Comparison of ENCODE assay signal across 8 mouse cellular contexts in genomic region chr4:155095238-155095900, GRCm38 (mm10). TPM values are rescaled to one million over a fixed set of nuclear protein-coding genes. Genes with fewer than 3 reads are reported as not detected.
DNase-seq lines count a peak whose midpoint lies in the region; ATAC-seq lines count a peak whose summit lies in the region.

No protein-coding gene starts in this region.

- no peaks in the 10 kb centered on the region for H3K27me3 ChIP-seq in forebrain, embryonic 10.5 days (ENCODE audit: poor library complexity, severe bottlenecking)
- no peaks in the 10 kb centered on the region for H3K27me3 ChIP-seq in heart, embryonic 14.5 days (ENCODE audit: control insufficient read depth, insufficient read depth, low read length)
- H3K27me3 ChIP-seq in liver, embryonic 11.5 days (replicated peaks; ENCODE audit: control insufficient read depth, insufficient read depth, low read length): no peaks in the 10 kb centered on the region; the same call in 1 of the 2 replicates
- no peaks in the 10 kb centered on the region for H3K27me3 ChIP-seq in splenic B cell, adult 2 months (ENCODE audit: control insufficient read depth, insufficient read depth, low read length, poor library complexity, severe bottlenecking)

- H3K4me1 ChIP-seq in forebrain, embryonic 10.5 days: peaks cover 20% of the 10 kb centered on the region
- peaks cover 2 to 3% of the 10 kb centered on the region in 2 experiments; a peak in 2 of 4 replicates for H3K4me1 ChIP-seq in heart, embryonic 14.5 days (ENCODE audit: control insufficient read depth in 2 of 2, insufficient read depth in 2 of 2, low read length in 2 of 2)
- no peaks in the 10 kb centered on the region for H3K4me1 ChIP-seq in liver, embryonic 11.5 days (replicated peaks; ENCODE audit: control insufficient read depth, insufficient read depth, low read length)

- no peak overlapping the region for H3K9ac ChIP-seq in heart, embryonic 14.5 days (ENCODE audit: low read length)
- H3K9ac ChIP-seq in liver, embryonic 11.5 days (ENCODE audit: low read depth, low read length): peak overlapping the region; percentile 9; the same call in 1 of the 2 replicates

- WGBS in forebrain, embryonic 10.5 days: 37% methylated on average over 8 of the region's 8 CpGs
- 41% methylated on average over 8 of the region's 8 CpGs for WGBS in heart, embryonic 14.5 days
- WGBS in liver, embryonic 11.5 days: 49% methylated on average over 8 of the region's 8 CpGs

- no peak overlapping the region for H3K4me3 ChIP-seq in forebrain, embryonic 10.5 days
- H3K4me3 ChIP-seq in heart, embryonic 14.5 days (ENCODE audit: control insufficient read depth in 1 of 2, insufficient read depth in 1 of 2, low read depth in 1 of 2, low read length in 2 of 2): no peak overlapping the region
- no peak overlapping the region for H3K4me3 ChIP-seq in liver, embryonic 11.5 days (ENCODE audit: low read depth, low read length)

- no peaks in the 10 kb centered on the region for H3K9me3 ChIP-seq in forebrain, embryonic 10.5 days
- no peaks in the 10 kb centered on the region for H3K9me3 ChIP-seq in heart, embryonic 14.5 days (ENCODE audit: control insufficient read depth, low read length)
- H3K9me3 ChIP-seq in liver, embryonic 11.5 days (ENCODE audit: control insufficient read depth, low read length): no peaks in the 10 kb centered on the region

- peak; percentile 86 for ATAC-seq in CD4-positive, CD25-positive, alpha-beta regulatory T cell, adult 4 months
- ATAC-seq in heart, embryonic 14.5 days (ENCODE audit: insufficient number of reproducible peaks, insufficient read depth, low FRiP score, low read depth): peak; percentile 47
- peak; percentile 63 for ATAC-seq in liver, embryonic 11.5 days (replicated peaks; ENCODE audit: low FRiP score)

- peak; percentile 54 for DNase-seq in c-Kit-negative CD71-positive TER-119-positive erythroid progenitor cells, embryonic 14.5 days (ENCODE audit: low read depth, low spot score)
- peak; percentile 90 for DNase-seq in forebrain, embryonic 10.5 days (ENCODE audit: extremely low spot score, low spot score)
- DNase-seq in kidney, postnatal 10 days: peak; percentile 93
- DNase-seq in liver, embryonic 11.5 days (ENCODE audit: low spot score): peak; percentile 77
- peak; percentile 93 for DNase-seq in naive thymus-derived CD4-positive, alpha-beta T cell, adult 2 months (ENCODE audit: low read depth)
- DNase-seq in splenic B cell, adult 2 months (ENCODE audit: low read depth, low spot score): peak; percentile 91

- H3K36me3 ChIP-seq in forebrain, embryonic 10.5 days (replicated peaks): peaks cover 15% of the 10 kb centered on the region
- 0 out of 2 replicates have a peak, but pooled peaks cover 10% of the 10 kb centered on the region for H3K36me3 ChIP-seq in heart, embryonic 14.5 days (ENCODE audit: control insufficient read depth, insufficient read depth, low read length)
- H3K36me3 ChIP-seq in liver, embryonic 11.5 days (ENCODE audit: control insufficient read depth, insufficient read depth, low read length): peaks cover 5% of the 10 kb centered on the region; the same call in 1 of the 2 replicates
- no peaks in the 10 kb centered on the region for H3K36me3 ChIP-seq in splenic B cell, adult 2 months (ENCODE audit: control insufficient read depth, insufficient read depth, low read length, poor library complexity, severe bottlenecking)

- H3K27ac ChIP-seq in forebrain, embryonic 10.5 days: peak overlapping the region; percentile 75
- H3K27ac ChIP-seq in heart, embryonic 14.5 days (replicated peaks in 1 of 2; ENCODE audit: control insufficient read depth in 1 of 2, insufficient read depth in 1 of 2, low read depth in 2 of 2, low read length in 2 of 2): peak overlapping the region in 1 of 2 experiments; percentile 33; a peak in 1 of 4 replicates
- H3K27ac ChIP-seq in liver, embryonic 11.5 days (ENCODE audit: low read depth, low read length): no peak overlapping the region

- no peak overlapping the region for H3K4me2 ChIP-seq in heart, embryonic 14.5 days (ENCODE audit: low read length)
- no peak overlapping the region for H3K4me2 ChIP-seq in liver, embryonic 11.5 days

RNA-seq across cellular contexts. Expression of gene Morn1, which starts 9.0 kb away (rescaled TPM):
- 1 to 10 TPM; 1.9 to 4.5 TPM for polyA plus RNA-seq in CD4-positive, CD25-positive, alpha-beta regulatory T cell, adult 4 months (2017; shearing (Covaris generic))
- polyA plus RNA-seq in forebrain, embryonic 10.5 days (2016; fragmentation: Nextera tagmentation; extraction: Ambion mirVana): 4.5 and 6.8 TPM in 2 replicates
- polyA plus RNA-seq in heart, embryonic 14.5 days (2014; fragmentation: Nextera tagmentation; extraction: Ambion mirVana): 2.5 and 3.0 TPM in 2 replicates
- 3.4 and 3.5 TPM in 2 replicates for polyA plus RNA-seq in liver, embryonic 11.5 days (2014; fragmentation: Nextera tagmentation; extraction: Ambion mirVana)

RNA-seq across cellular contexts. Expression of gene Rer1, which starts 9.2 kb away (rescaled TPM):
- polyA plus RNA-seq in CD4-positive, CD25-positive, alpha-beta regulatory T cell, adult 4 months (2017; shearing (Covaris generic)): 100 to 1,000 TPM in 1 of 2 experiments, 10 to 100 TPM in 1; 84.8 to 110 TPM
- polyA plus RNA-seq in forebrain, embryonic 10.5 days (2016; fragmentation: Nextera tagmentation; extraction: Ambion mirVana): 133 and 137 TPM in 2 replicates
- 131 and 141 TPM in 2 replicates for polyA plus RNA-seq in heart, embryonic 14.5 days (2014; fragmentation: Nextera tagmentation; extraction: Ambion mirVana)
- polyA plus RNA-seq in liver, embryonic 11.5 days (2014; fragmentation: Nextera tagmentation; extraction: Ambion mirVana): 163 and 168 TPM in 2 replicates

RNA-seq across cellular contexts. Expression of gene Pex10, which starts 28.6 kb away (rescaled TPM):
- 10 to 100 TPM in 1 of 2 experiments, 1 to 10 TPM in 1; 9.7 to 10.4 TPM for polyA plus RNA-seq in CD4-positive, CD25-positive, alpha-beta regulatory T cell, adult 4 months (2017; shearing (Covaris generic))
- polyA plus RNA-seq in forebrain, embryonic 10.5 days (2016; fragmentation: Nextera tagmentation; extraction: Ambion mirVana): 22.2 TPM in 2 replicates
- 5.6 and 7.7 TPM in 2 replicates for polyA plus RNA-seq in heart, embryonic 14.5 days (2014; fragmentation: Nextera tagmentation; extraction: Ambion mirVana)
- 7.2 and 9.0 TPM in 2 replicates for polyA plus RNA-seq in liver, embryonic 11.5 days (2014; fragmentation: Nextera tagmentation; extraction: Ambion mirVana)

RNA-seq across cellular contexts. Expression of gene Plch2, which starts 38.8 kb away (rescaled TPM):
- not detected for polyA plus RNA-seq in CD4-positive, CD25-positive, alpha-beta regulatory T cell, adult 4 months (2017; shearing (Covaris generic))
- 0.43 and 0.64 TPM in 2 replicates for polyA plus RNA-seq in forebrain, embryonic 10.5 days (2016; fragmentation: Nextera tagmentation; extraction: Ambion mirVana)
- 0.16 and 0.22 TPM in 2 replicates for polyA plus RNA-seq in heart, embryonic 14.5 days (2014; fragmentation: Nextera tagmentation; extraction: Ambion mirVana)
- polyA plus RNA-seq in liver, embryonic 11.5 days (2014; fragmentation: Nextera tagmentation; extraction: Ambion mirVana): 0.12 and 0.43 TPM in 2 replicates
